Mouse (Mus musculus): Measurements from ENCODE around the gene Rnf180.

DNA sequence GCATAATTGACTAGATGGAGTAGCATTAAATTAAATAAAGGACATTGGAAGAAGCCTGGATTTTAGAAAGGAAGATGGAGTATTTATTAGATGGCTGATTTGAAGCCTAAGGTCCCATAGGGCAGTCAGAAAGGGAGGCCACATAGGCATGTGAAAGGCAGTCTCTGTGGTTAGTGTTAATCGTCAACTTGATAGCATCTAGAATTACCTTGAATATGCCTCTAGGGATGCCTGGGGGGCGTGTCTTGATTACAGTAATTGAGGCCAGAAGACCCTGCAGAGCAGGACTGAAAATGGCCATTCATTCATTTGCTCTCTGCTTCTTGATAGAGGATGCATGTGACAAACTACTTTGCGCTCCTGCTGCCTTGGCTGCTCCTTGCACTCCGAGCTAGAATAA, 9.4 kb upstream of the Rnf180 start:
- TF ChIP-seq POLR2A (IDR thresholded peaks at IDR 0.05; ENCODE audit: control insufficient read depth in 1 of 2, insufficient read depth in 1 of 2, low read depth in 1 of 2, low read length in 2 of 2, poor library complexity in 1 of 2) (no peak), ZC3H11A (IDR thresholded peaks at IDR 0.05; ENCODE audit: low read depth, low read length) (no peak), NRF1 (IDR thresholded peaks at IDR 0.05; ENCODE audit: insufficient read depth, low read depth, low read length, poor library complexity, severe bottlenecking) (no peak), GATA1 (IDR thresholded peaks at IDR 0.05; ENCODE audit: low read depth, low read length) (no peak), SIN3A (IDR thresholded peaks at IDR 0.05; ENCODE audit: low read length) (no peak), ZKSCAN1 (IDR thresholded peaks at IDR 0.05; ENCODE audit: low read depth, low read length) (no peak), USF2 (IDR thresholded peaks at IDR 0.05; ENCODE audit: borderline replicate concordance in 1 of 2, insufficient read depth in 1 of 2, low read depth in 1 of 2, low read length in 2 of 2) (no peak), ZMIZ1 (IDR thresholded peaks at IDR 0.05; ENCODE audit: low read depth, low read length) (no peak)

All from MEL (cell line).